In genomic region chr10:126470838-126471491, GRCm38 (mm10) we compare ENCODE assay signal across 20 mouse cellular contexts.
DNase-seq lines count a peak whose midpoint lies in the region; ATAC-seq and TF ChIP-seq lines count a peak whose summit lies in the region.
"Had no signal": no experiment of that assay in that cellular context is flagged by ENCODE, and none has a peak within 500 bp of the region (broad histone marks: within the 10 kb centered on the region; RNA-seq: fewer than 3 reads in every experiment).

No protein-coding gene starts in this region.

- TF ChIP-seq CTCF in intestine, postnatal 0 days (IDR thresholded peaks at IDR 0.05; ENCODE audit: low read depth): no peak

- H3K27ac ChIP-seq in kidney, embryonic 16.5 days (ENCODE audit: low read length): peak overlapping the region; percentile 64
- H3K27ac ChIP-seq in embryonic facial prominence, embryonic 10.5 days (replicated peaks): 0 out of 2 replicates have a peak overlapping the region, but pooled peaks have one; percentile 24
- H3K27ac ChIP-seq in intestine, postnatal 0 days (ENCODE audit: low read depth, low read length): no peak overlapping the region
- H3K27ac ChIP-seq: embryonic facial prominence, embryonic 12.5 days; heart, adult 2 months; limb, embryonic 13.5 days; liver, embryonic 12.5 days had no signal

- H3K4me1 ChIP-seq in kidney, embryonic 16.5 days (ENCODE audit: insufficient read depth, low read length): peaks cover 6% of the 10 kb centered on the region; the same call in 1 of the 2 replicates
- H3K4me1 ChIP-seq in embryonic facial prominence, embryonic 10.5 days: peaks cover 6% of the 10 kb centered on the region
- no peaks in the 10 kb centered on the region for H3K4me1 ChIP-seq in intestine, postnatal 0 days (replicated peaks; ENCODE audit: control insufficient read depth, insufficient read depth, low read length)
- H3K4me1 ChIP-seq: embryonic facial prominence, embryonic 12.5 days; limb, embryonic 13.5 days; liver, embryonic 12.5 days had no signal

- ATAC-seq in kidney, embryonic 16.5 days (ENCODE audit: low FRiP score, low TSS enrichment): peak; percentile 52; the same call in 1 of the 2 replicates
- ATAC-seq in intestine, postnatal 0 days: peak; percentile 47
- no peak for ATAC-seq in CD4-positive, CD25-positive, alpha-beta regulatory T cell, adult 4 months
- ATAC-seq: hindbrain, embryonic 16.5 days; liver, embryonic 12.5 days had no signal

- no peak overlapping the region for H3K4me3 ChIP-seq in kidney, embryonic 16.5 days (ENCODE audit: low read length)
- no peak overlapping the region for H3K4me3 ChIP-seq in embryonic facial prominence, embryonic 10.5 days
- no peak overlapping the region for H3K4me3 ChIP-seq in intestine, postnatal 0 days (ENCODE audit: low read depth, low read length)
- H3K4me3 ChIP-seq: embryonic facial prominence, embryonic 12.5 days; heart, adult 2 months; limb, embryonic 13.5 days; liver, embryonic 12.5 days had no signal

- no peaks in the 10 kb centered on the region for H3K36me3 ChIP-seq in kidney, embryonic 16.5 days (ENCODE audit: insufficient read depth, low read length)
- H3K36me3 ChIP-seq in embryonic facial prominence, embryonic 10.5 days (replicated peaks): no peaks in the 10 kb centered on the region
- H3K36me3 ChIP-seq in intestine, postnatal 0 days (ENCODE audit: control insufficient read depth, insufficient read depth): no peaks in the 10 kb centered on the region
- H3K36me3 ChIP-seq: embryonic facial prominence, embryonic 12.5 days; limb, embryonic 13.5 days; liver, embryonic 12.5 days had no signal

- H3K4me2 ChIP-seq in kidney, embryonic 16.5 days (replicated peaks; ENCODE audit: low read depth, low read length): no peak overlapping the region
- no peak overlapping the region; the same call in 1 of the 2 replicates for H3K4me2 ChIP-seq in intestine, postnatal 0 days (replicated peaks; ENCODE audit: low read depth)
- H3K4me2 ChIP-seq: embryonic facial prominence, embryonic 12.5 days; limb, embryonic 13.5 days; liver, embryonic 12.5 days; midbrain, embryonic 11.5 days had no signal

- no peaks in the 10 kb centered on the region for H3K27me3 ChIP-seq in kidney, embryonic 16.5 days (ENCODE audit: insufficient read depth, low read length)
- no peaks in the 10 kb centered on the region for H3K27me3 ChIP-seq in embryonic facial prominence, embryonic 10.5 days (replicated peaks; ENCODE audit: low read depth, poor library complexity, severe bottlenecking)
- H3K27me3 ChIP-seq in intestine, postnatal 0 days (replicated peaks; ENCODE audit: control insufficient read depth, insufficient read depth, low read length): no peaks in the 10 kb centered on the region
- H3K27me3 ChIP-seq: embryonic facial prominence, embryonic 12.5 days; limb, embryonic 13.5 days; liver, embryonic 12.5 days had no signal

- no peak overlapping the region for H3K9ac ChIP-seq in kidney, embryonic 16.5 days (replicated peaks; ENCODE audit: low read length)
- H3K9ac ChIP-seq in intestine, postnatal 0 days (ENCODE audit: low read depth, low read length): no peak overlapping the region
- H3K9ac ChIP-seq: embryonic facial prominence, embryonic 12.5 days; limb, embryonic 13.5 days; liver, embryonic 12.5 days had no signal

- DNase-seq in cerebellum, adult 11 months: peak; percentile 3
- no peak for DNase-seq in cerebellum, postnatal 10 days
- no peak for DNase-seq in kidney, adult 11 months
- DNase-seq in embryonic facial prominence, embryonic 10.5 days (ENCODE audit: low spot score): no peak
- no peak for DNase-seq in layer of hippocampus, adult 9-10 months (ENCODE audit: low spot score)
- DNase-seq: adrenal gland, postnatal 25 days; gastrocnemius, postnatal 25 days; heart, adult 2 months; kidney, postnatal 4 days; layer of hippocampus, adult 9-11 months; lung, adult 18-20 months; lung, postnatal 4 days had no signal

- peaks cover 4% of the 10 kb centered on the region; the same call in 1 of the 2 replicates for H3K9me3 ChIP-seq in kidney, embryonic 16.5 days (ENCODE audit: low read length)
- no peaks in the 10 kb centered on the region for H3K9me3 ChIP-seq in embryonic facial prominence, embryonic 10.5 days
- no peaks in the 10 kb centered on the region for H3K9me3 ChIP-seq in intestine, postnatal 0 days (ENCODE audit: control insufficient read depth)
- H3K9me3 ChIP-seq: embryonic facial prominence, embryonic 12.5 days; liver, embryonic 12.5 days had no signal

- 55% methylated on average over 4 of the region's 4 CpGs for WGBS in kidney, embryonic 16.5 days
- 63% methylated on average over 4 of the region's 4 CpGs for WGBS in embryonic facial prominence, embryonic 10.5 days
- WGBS in intestine, postnatal 0 days: 33% methylated on average over 4 of the region's 4 CpGs
